Mouse (Mus musculus) G1E (cell line): ENCODE results near the gene Acrbp.

Source experiments
- CTCF ChIP-seq: IDR thresholded peaks from 2 replicates; pipeline ENCODE4 v1.5.1; 2012; ENCODE audit warnings: low read depth, low read length, inconsistent platforms, mixed read lengths
- GATA1 ChIP-seq: IDR thresholded peaks from 2 replicates; pipeline ENCODE4 v1.6.1; 2012; ENCODE audit warnings: borderline replicate concordance, low read length, inconsistent platforms, mixed read lengths

DNA sequence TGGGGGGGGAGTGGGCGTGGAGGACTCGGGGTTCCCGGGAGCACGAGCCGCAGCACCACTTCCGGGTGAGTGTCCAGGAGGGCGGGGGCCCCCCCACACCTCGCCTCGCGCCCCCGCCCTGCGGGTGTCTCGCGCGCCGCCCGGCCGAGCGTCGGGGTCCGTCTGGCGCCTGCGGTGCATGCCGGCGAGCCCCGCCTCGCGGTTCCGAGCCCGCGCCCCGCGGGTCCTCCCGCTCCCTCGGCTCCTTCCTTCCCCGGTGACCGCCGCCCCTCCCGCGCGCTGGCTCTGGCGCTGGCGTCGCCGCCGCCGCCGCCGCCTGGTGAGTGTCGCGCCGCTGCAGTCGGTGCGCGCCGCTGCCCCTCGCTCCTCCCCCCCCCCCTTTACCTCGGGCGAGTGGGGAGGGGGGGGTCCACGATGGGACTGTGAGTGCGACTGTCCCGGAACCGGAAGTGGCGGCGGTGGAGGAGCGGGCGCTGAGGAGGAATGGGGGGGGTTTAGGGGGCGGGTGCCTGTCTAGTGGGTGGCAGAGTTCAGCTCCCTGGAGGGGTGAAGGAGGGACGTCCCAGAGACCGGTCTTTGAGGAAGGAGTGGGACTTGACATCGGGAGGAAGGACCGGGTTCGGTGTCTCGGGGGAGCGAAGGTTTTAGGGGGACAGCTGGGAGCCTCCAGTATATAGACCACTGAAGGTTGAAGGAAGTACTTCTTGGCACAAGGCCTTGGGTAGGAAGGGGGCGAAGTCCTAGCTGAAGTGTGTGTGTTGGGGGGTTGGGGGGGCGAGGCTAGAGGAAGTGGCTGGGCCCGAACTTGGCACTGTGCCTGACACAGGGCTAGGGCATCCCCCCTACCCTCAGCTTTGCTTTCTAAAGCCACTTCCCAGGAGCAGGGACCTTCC is 40.1 kb upstream of the Acrbp start:
- TF ChIP-seq CTCF: no peak
- TF ChIP-seq GATA1: no peak
